Mouse (Mus musculus): ENCODE measurements at regions not wholly inside any gene's neighbourhood (a gene's known extent, or its start where the extent isn't known, plus 50 kb on each side); places are given as distances from the start of the nearest gene placed in this dataset.

DNA sequence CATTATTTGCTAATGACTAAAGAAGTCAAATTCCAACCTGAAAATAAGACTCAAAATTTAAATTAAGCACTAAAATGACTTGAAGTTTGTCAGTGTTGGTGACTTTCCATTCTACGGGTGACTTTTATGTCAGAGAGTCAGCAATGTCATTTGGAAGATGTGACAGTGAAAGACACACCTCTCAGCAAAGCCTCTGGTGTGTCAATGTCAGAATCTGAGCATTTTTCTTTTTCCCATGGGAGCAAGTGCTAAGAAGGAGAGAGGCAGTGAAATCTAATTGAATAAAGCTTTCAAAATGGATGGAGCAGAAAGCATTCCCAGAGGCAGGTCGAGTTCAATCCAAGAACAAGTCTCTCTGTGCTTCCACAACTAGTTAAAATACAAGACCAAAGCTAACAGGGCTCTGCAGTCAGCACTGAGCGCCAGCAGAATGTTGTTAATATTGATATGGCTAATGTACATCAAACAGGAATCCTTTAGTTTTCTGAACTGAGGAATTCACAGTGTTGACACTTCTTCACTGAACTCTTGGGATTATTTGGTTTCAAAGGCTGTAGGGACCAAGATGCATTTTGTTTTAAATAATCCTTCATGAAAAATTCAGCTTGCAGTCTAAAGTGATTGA lies 170.4 kb upstream of the Megf9 start:
- no peaks in the 10 kb centered on the region for H3K27me3 ChIP-seq
- ATAC-seq, result no peak
- no peaks in the 10 kb centered on the region for H3K36me3 ChIP-seq (ENCODE audit: poor library complexity, severe bottlenecking)
- no peak overlapping the region for H3K9ac ChIP-seq
- no peak overlapping the region for H3K4me2 ChIP-seq
- WGBS, result 76% methylated on average over 3 of the region's 3 CpGs
- no peak overlapping the region for H3K27ac ChIP-seq
- H3K4me3 ChIP-seq, result no peak overlapping the region
- no peaks in the 10 kb centered on the region for H3K4me1 ChIP-seq
- no peaks in the 10 kb centered on the region for H3K9me3 ChIP-seq (replicated peaks)

GRCm38 (mm10) chr4:70700894-70701293 lies 166.1 kb upstream of the Megf9 start:
- H3K4me2 ChIP-seq, result no peak overlapping the region
- no peaks in the 10 kb centered on the region for H3K27me3 ChIP-seq
- ATAC-seq, result no peak
- no peak overlapping the region for H3K27ac ChIP-seq
- H3K36me3 ChIP-seq (ENCODE audit: poor library complexity, severe bottlenecking), result no peaks in the 10 kb centered on the region
- no peak overlapping the region for H3K9ac ChIP-seq
- no peaks in the 10 kb centered on the region for H3K4me1 ChIP-seq
- no peak overlapping the region for H3K4me3 ChIP-seq
- 88% methylated on average over 1 of the region's 1 CpGs for WGBS
- H3K9me3 ChIP-seq (replicated peaks), result no peaks in the 10 kb centered on the region

DNA sequence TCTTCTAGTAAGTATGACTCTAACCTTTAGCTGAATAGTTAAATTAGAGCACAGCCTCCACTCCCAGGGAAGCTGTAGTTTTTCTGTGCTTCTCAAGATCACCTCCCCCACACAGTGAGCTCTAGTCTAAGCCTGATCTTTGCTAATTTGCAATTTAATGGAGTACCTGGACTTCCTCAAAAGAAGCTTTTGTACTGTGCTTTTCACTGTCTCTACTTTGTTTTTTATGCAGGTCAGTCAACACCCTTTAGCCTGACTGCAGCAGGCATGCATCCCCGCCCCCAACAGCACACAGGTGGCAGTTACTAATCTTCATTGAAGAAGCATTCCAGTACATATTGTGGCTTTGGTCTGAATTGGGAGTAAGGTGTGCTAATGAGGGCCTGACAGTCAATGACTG lies 129.4 kb upstream of the Megf9 start:
- Histone ChIP-seq H3K4me2 (no peak overlapping the region), H3K27me3 (no peaks in the 10 kb centered on the region), H3K27ac (no peak overlapping the region), H3K9ac (no peak overlapping the region), H3K4me1 (no peaks in the 10 kb centered on the region), H3K4me3 (no peak overlapping the region), H3K9me3 (replicated peaks) (no peaks in the 10 kb centered on the region), H3K36me3 (ENCODE audit: poor library complexity, severe bottlenecking) (no peaks in the 10 kb centered on the region)
- 65% methylated on average over 1 of the region's 1 CpGs for WGBS
- ATAC-seq, result no peak

DNA sequence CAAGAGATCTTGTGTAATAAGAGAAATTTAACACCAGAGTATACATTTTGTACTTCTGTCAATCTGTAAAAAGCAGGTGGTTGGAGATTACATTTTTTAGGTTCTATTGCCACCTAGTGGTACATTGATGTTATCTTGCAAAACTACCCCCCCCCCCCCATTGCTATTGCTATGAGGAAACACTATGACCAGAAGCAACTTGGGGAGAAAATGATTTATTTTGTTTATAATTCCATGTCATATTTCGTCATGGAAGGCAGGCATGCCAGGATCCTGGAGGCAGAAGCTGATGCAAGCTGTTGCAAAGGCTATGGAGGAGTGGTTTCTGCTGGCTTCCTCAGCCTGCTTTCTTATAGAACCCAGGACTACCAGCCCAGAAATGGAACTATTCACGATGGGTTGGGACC lies 86.6 kb upstream of the Megf9 start:
- H3K4me3 ChIP-seq, result no peak overlapping the region
- no peak for ATAC-seq
- 69% methylated on average over 2 of the region's 2 CpGs for WGBS

DNA sequence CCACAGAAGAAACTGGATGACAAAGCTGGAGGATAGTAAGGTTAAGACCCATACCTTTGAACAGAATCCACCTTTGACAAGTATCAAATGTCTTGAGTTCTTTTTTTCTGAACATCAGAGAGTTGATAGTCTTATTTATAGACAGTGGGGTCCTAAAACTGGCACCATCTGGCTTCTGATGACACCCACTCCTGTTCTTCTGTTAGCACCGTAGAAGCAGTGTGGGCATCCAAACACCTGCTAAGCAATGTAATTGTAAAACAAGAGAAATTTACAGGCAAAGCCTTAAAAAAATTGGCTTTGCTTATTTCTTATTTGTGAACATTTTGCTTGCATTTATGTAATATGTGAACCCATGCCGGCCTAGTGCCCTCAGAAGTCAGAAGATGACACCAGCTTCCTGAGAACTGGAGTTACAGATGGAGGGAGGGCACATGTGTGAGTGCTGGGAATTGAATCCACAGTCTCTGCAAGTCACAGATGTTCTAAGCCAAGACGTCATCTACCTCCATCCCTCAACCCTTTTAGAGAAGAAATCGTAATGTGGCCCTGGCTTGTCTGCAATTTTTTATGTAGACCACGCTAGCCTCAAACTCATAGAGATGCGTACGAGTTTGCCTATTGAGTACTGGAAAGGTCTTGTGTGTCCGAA lies 85.0 kb upstream of the Megf9 start:
- Histone ChIP-seq H3K4me1 (no peaks in the 10 kb centered on the region), H3K27me3 (no peaks in the 10 kb centered on the region), H3K4me3 (no peak overlapping the region), H3K9ac (no peak overlapping the region), H3K9me3 (replicated peaks) (no peaks in the 10 kb centered on the region), H3K36me3 (ENCODE audit: poor library complexity, severe bottlenecking) (no peaks in the 10 kb centered on the region), H3K4me2 (no peak overlapping the region), H3K27ac (no peak overlapping the region)
- 92% methylated on average over 8 of the region's 8 CpGs for WGBS
- ATAC-seq, result no peak

More for the DNA sequence above, 86.6 kb upstream of the Megf9 start:
- no peak overlapping the region for H3K9ac ChIP-seq
- H3K27ac ChIP-seq, result no peak overlapping the region
- H3K36me3 ChIP-seq (ENCODE audit: poor library complexity, severe bottlenecking), result no peaks in the 10 kb centered on the region
- H3K27me3 ChIP-seq, result no peaks in the 10 kb centered on the region
- no peaks in the 10 kb centered on the region for H3K4me1 ChIP-seq
- H3K9me3 ChIP-seq (replicated peaks), result no peaks in the 10 kb centered on the region
- no peak overlapping the region for H3K4me2 ChIP-seq

DNA sequence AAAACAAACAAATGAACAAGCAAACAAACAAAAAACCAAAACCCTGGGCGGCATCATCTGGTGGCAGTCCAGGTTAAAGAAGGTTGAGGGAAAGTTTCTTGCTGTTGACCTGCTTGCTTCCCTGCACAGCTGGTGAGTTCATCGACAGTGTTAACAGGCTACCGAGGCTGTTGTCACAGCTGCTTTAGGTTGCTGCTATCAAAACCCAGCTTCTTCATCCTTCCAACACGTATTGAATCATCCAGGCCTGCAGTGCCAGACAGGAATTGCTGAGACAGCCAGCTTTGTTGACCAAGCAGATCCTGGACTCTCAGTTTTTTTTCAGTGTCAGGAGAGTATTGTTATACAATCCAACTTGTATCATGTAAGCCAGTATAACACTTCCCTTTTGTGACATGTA lies 81.0 kb upstream of the Megf9 start:
- Histone ChIP-seq H3K36me3 (ENCODE audit: poor library complexity, severe bottlenecking) (no peaks in the 10 kb centered on the region), H3K4me3 (no peak overlapping the region), H3K9ac (no peak overlapping the region), H3K4me1 (no peaks in the 10 kb centered on the region), H3K9me3 (replicated peaks) (no peaks in the 10 kb centered on the region), H3K4me2 (no peak overlapping the region), H3K27me3 (no peaks in the 10 kb centered on the region), H3K27ac (no peak overlapping the region)
- ATAC-seq, result no peak
- 76% methylated on average over 4 of the region's 4 CpGs for WGBS

DNA sequence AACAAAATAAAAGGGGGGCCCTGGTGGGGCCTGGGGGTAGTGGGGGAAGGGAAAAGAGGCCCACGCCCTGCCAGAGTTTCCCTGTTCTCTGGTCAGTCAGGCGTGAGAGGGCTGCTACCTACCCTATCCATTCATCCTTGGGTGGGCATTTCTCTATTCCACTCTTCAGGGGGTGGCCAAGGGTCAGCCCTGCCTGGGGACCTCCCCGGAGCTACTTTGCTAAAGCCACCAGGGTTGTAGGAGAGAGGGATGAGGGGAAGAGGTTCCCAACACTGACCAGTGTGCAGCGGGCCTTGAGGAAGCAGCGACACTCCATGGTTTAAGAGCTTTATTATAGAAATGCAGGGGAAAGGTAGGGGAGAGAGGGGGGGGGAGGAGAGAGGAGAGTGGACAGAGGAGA lies 79.6 kb upstream of the Megf9 start:
- ATAC-seq, result no peak
- Histone ChIP-seq H3K36me3 (ENCODE audit: poor library complexity, severe bottlenecking) (no peaks in the 10 kb centered on the region), H3K27me3 (no peaks in the 10 kb centered on the region), H3K4me1 (no peaks in the 10 kb centered on the region), H3K9ac (no peak overlapping the region), H3K9me3 (replicated peaks) (no peaks in the 10 kb centered on the region), H3K27ac (no peak overlapping the region), H3K4me2 (no peak overlapping the region), H3K4me3 (no peak overlapping the region)
- WGBS, result 38% methylated on average over 5 of the region's 5 CpGs

GRCm38 (mm10) chr4:70603209-70603852 lies 68.5 kb upstream of the Megf9 start:
- ATAC-seq, result peak; percentile 61
- no peak overlapping the region for H3K9ac ChIP-seq
- H3K27me3 ChIP-seq, result peaks cover 4% of the 10 kb centered on the region; the same call in 1 of the 2 replicates
- H3K4me3 ChIP-seq, result no peak overlapping the region
- H3K27ac ChIP-seq, result no peak overlapping the region
- no peaks in the 10 kb centered on the region for H3K9me3 ChIP-seq (replicated peaks)
- no peak overlapping the region for H3K4me2 ChIP-seq
- WGBS, result 26% methylated on average over 3 of the region's 3 CpGs
- no peaks in the 10 kb centered on the region for H3K36me3 ChIP-seq (ENCODE audit: poor library complexity, severe bottlenecking)
- no peaks in the 10 kb centered on the region for H3K4me1 ChIP-seq

- Histone ChIP-seq H3K27me3 (peaks cover 4% of the 10 kb centered on the region; the same call in 1 of the 2 replicates), H3K4me1 (no peaks in the 10 kb centered on the region), H3K4me3 (no peak overlapping the region), H3K27ac (no peak overlapping the region), H3K9me3 (replicated peaks) (no peaks in the 10 kb centered on the region), H3K9ac (no peak overlapping the region), H3K36me3 (ENCODE audit: poor library complexity, severe bottlenecking) (no peaks in the 10 kb centered on the region), H3K4me2 (no peak overlapping the region)
- 12% methylated on average over 4 of the region's 4 CpGs for WGBS
- peak; percentile 80 for ATAC-seq
Measured at GRCm38 (mm10) chr4:70601301-70601700, 66.5 kb upstream of the Megf9 start.
